Mouse (Mus musculus) C2C12 (cell line): ENCODE measurements at regions not wholly inside any gene's neighbourhood (a gene's known extent, or its start where the extent isn't known, plus 50 kb on each side); places are given as distances from the start of the nearest gene placed in this dataset.

Experiments
- CEBPB ChIP-seq: IDR thresholded peaks from one replicate; pipeline ENCODE4 v1.6.1; 2011; ENCODE audit warnings: low read depth, mild to moderate bottlenecking, control low read depth, moderate library complexity
- CTCF ChIP-seq: IDR thresholded peaks from one replicate; pipeline ENCODE4 v1.5.1; 2011; ENCODE audit not compliant: control insufficient read depth, insufficient read depth, insufficient read length

DNA sequence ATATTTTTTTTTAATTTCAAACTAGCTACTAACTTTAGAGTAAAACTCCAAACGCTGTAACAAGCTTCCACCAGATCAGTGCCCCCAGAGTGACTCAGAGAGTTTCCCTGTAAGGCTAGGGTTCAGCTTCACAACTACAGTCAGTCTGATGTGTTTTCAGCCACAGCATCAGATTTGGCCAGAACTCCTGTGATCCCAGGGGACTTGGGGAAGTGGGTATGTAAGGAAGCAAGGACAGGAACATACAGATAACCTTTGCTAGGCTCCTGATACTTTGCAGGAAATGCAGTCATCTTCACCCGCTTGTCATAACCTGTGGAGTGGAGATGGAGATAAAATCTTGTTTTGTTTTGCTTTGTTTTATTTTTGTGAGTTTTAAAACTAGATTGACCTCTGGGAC lies 517.5 kb upstream of the A1bg start:
- TF ChIP-seq CTCF (no peak), CEBPB (no peak)
